In the genomic region with DNA sequence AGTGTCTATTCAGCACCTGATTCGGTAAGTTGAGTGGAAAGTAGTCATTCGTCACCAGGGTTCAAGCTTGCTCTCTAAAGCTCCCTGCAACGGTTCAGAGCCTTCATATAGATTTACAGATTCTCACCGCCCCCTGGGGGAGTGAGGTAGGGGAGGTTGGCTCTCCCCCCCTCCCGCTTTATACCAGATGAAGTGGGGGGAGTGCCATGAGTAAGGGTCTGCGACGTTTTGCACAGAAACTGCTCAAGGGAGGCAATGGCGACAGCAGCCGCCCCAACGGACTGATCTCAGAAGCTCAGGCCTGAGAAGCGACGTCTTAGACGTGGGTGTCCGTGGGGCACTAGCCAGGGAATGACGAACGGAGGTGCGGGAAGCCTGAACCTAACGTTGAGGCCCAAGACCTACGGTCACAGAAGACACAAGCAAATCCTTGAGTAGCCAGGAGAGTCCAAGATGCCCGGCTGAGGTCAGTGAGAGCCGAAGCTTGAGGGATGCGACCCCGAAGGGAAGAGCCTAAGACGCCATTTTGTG, we compare ENCODE assay signal across 8 mouse cellular contexts. TPM values are rescaled to one million over a fixed set of nuclear protein-coding genes. Genes with fewer than 3 reads are reported as not detected.
A peak's percentile ranks its signal among the peaks of the same experiment; 100 is the strongest.
DNase-seq lines count a peak whose midpoint lies in the region; ATAC-seq and TF ChIP-seq lines count a peak whose summit lies in the region.

No protein-coding gene starts in this region.

- peaks cover 23% of the 10 kb centered on the region for H3K79me2 ChIP-seq in MEL (ENCODE audit: control insufficient read depth, insufficient read depth, low read length, poor library complexity)

- no peak for TF ChIP-seq CTCF in kidney, adult 2 months (conservative IDR thresholded peaks at IDR 0.05; ENCODE audit: insufficient read depth, insufficient read length, low read depth, low read length)
- no peak for TF ChIP-seq CTCF in MEL (IDR thresholded peaks at IDR 0.05 in 2 of 3, conservative IDR thresholded peaks at IDR 0.05 in 1 of 3; ENCODE audit: control insufficient read depth in 1 of 3, insufficient read depth in 1 of 3, low read depth in 2 of 3, low read length in 3 of 3, poor library complexity in 1 of 3, severe bottlenecking in 1 of 3)

- peaks cover 12% of the 10 kb centered on the region for H3K4me1 ChIP-seq in kidney, adult 2 months (ENCODE audit: control insufficient read depth, insufficient read depth, low read length)
- peaks cover 6 to 8% of the 10 kb centered on the region in 2 experiments; a peak in 3 of 4 replicates for H3K4me1 ChIP-seq in MEL (ENCODE audit: control insufficient read depth in 1 of 2, insufficient read depth in 2 of 2, low read length in 2 of 2)
- peaks cover 3% of the 10 kb centered on the region; the same call in 1 of the 2 replicates for H3K4me1 ChIP-seq in forebrain, embryonic 14.5 days (ENCODE audit: control insufficient read depth, insufficient read depth, low read length)
- H3K4me1 ChIP-seq in liver, embryonic 16.5 days (ENCODE audit: control insufficient read depth, low read depth, low read length) = peaks cover 25% of the 10 kb centered on the region

- intact Hi-C loops in gastrocnemius, postnatal 14 days (cut with DNase I; ENCODE audit: low total_unique reads) = loop anchor here (5.0 kb wide), 2 partner anchors 82 to 142 kb away; no protein-coding TSS in a partner anchor

- no peak for TF ChIP-seq RAD21 in MEL (IDR thresholded peaks at IDR 0.05; ENCODE audit: low read depth, low read length)

- H3K4me3 ChIP-seq in kidney, adult 2 months (ENCODE audit: insufficient read depth, low read depth, low read length) = peak overlapping the region; percentile 79
- peak overlapping the region; percentile 91 to 94 for H3K4me3 ChIP-seq in MEL (ENCODE audit: control insufficient read depth in 1 of 2, insufficient read depth in 1 of 2, low read depth in 2 of 2, low read length in 2 of 2)
- peak overlapping the region; percentile 75 for H3K4me3 ChIP-seq in forebrain, embryonic 14.5 days (ENCODE audit: low read depth, low read length)
- H3K4me3 ChIP-seq in liver, embryonic 16.5 days (ENCODE audit: low read depth, low read length) = peak overlapping the region; percentile 68

- WGBS in kidney, adult 2 months = under 1% methylated on average over 24 of the region's 24 CpGs
- 1% methylated on average over 24 of the region's 24 CpGs for WGBS in forebrain, embryonic 14.5 days
- WGBS in liver, embryonic 16.5 days (ENCODE audit: insufficient replicate concordance) = under 1% methylated on average over 24 of the region's 24 CpGs

- no peaks in the 10 kb centered on the region for H3K9me3 ChIP-seq in MEL (replicated peaks; ENCODE audit: insufficient read depth, low read length)
- no peaks in the 10 kb centered on the region for H3K9me3 ChIP-seq in forebrain, embryonic 14.5 days (replicated peaks; ENCODE audit: control insufficient read depth, low read length)
- no peaks in the 10 kb centered on the region for H3K9me3 ChIP-seq in liver, embryonic 16.5 days (replicated peaks; ENCODE audit: control insufficient read depth, low read length)

- H3K9ac ChIP-seq in MEL (ENCODE audit: control insufficient read depth, low read depth, low read length, poor library complexity, severe bottlenecking) = peak overlapping the region; percentile 90
- peak overlapping the region; percentile 81 for H3K9ac ChIP-seq in forebrain, embryonic 14.5 days (ENCODE audit: low read length)
- H3K9ac ChIP-seq in liver, embryonic 16.5 days (ENCODE audit: low read depth, low read length) = peak overlapping the region; percentile 73

- peak overlapping the region; percentile 75 for H3K27ac ChIP-seq in kidney, adult 2 months (ENCODE audit: insufficient read depth, low read depth, low read length)
- H3K27ac ChIP-seq in MEL (ENCODE audit: control insufficient read depth, low read depth, low read length) = peak overlapping the region; percentile 83
- peak overlapping the region; percentile 79 for H3K27ac ChIP-seq in forebrain, embryonic 14.5 days (ENCODE audit: low read depth, low read length)
- peak overlapping the region; percentile 87 for H3K27ac ChIP-seq in liver, embryonic 16.5 days (ENCODE audit: low read length)

- no peaks in the 10 kb centered on the region for H3K36me3 ChIP-seq in kidney, adult 2 months (ENCODE audit: control insufficient read depth, insufficient read depth, low read length)
- H3K36me3 ChIP-seq in MEL (ENCODE audit: control insufficient read depth in 1 of 2, insufficient read depth in 2 of 2, low read length in 2 of 2) = peaks cover 0 to 13% of the 10 kb centered on the region in 2 experiments; a peak in 2 of 4 replicates
- H3K36me3 ChIP-seq in forebrain, embryonic 14.5 days (ENCODE audit: control insufficient read depth, insufficient read depth, low read length) = peaks cover 25% of the 10 kb centered on the region
- peaks cover 6% of the 10 kb centered on the region for H3K36me3 ChIP-seq in liver, embryonic 16.5 days (ENCODE audit: control insufficient read depth, insufficient read depth)

- H3K4me2 ChIP-seq in forebrain, embryonic 14.5 days (ENCODE audit: low read length) = peak overlapping the region; percentile 75
- H3K4me2 ChIP-seq in liver, embryonic 16.5 days (ENCODE audit: low read depth, low read length) = peak overlapping the region; percentile 80

- ATAC-seq in forebrain, embryonic 14.5 days = peak; percentile 21; the same call in 1 of the 2 replicates
- peak; percentile 7; the same call in 1 of the 2 replicates for ATAC-seq in liver, embryonic 16.5 days (ENCODE audit: low read depth)

- DNase-seq in kidney, adult 2 months = no peak
- DNase-seq in kidney, adult 9 months = no peak
- no peak for DNase-seq in MEL (ENCODE audit: low read depth, low spot score)
- DNase-seq in forebrain, embryonic 14.5 days (ENCODE audit: low spot score) = peak; percentile 34
- DNase-seq in left cerebral cortex, adult 9 months (ENCODE audit: low spot score in 2 of 2) = no peak
- no peak for DNase-seq in gastrocnemius, postnatal 14 days
- DNase-seq in retina, embryonic 14.5 days (ENCODE audit: low spot score) = no peak

- TF ChIP-seq EP300 in MEL (IDR thresholded peaks at IDR 0.05; ENCODE audit: low read depth in 1 of 2, low read length in 2 of 2) = no peak

- no peak for TF ChIP-seq POLR2A in kidney, adult 2 months (IDR thresholded peaks at IDR 0.05; ENCODE audit: low read depth, low read length)
- no peak for TF ChIP-seq POLR2A in MEL (IDR thresholded peaks at IDR 0.05; ENCODE audit: control insufficient read depth in 1 of 2, insufficient read depth in 1 of 2, low read depth in 1 of 2, low read length in 2 of 2, poor library complexity in 1 of 2)

- H3K27me3 ChIP-seq in kidney, adult 2 months (replicated peaks; ENCODE audit: control insufficient read depth, insufficient read depth, low read length) = no peaks in the 10 kb centered on the region
- H3K27me3 ChIP-seq in MEL (ENCODE audit: control insufficient read depth in 1 of 2, insufficient read depth in 2 of 2, low read length in 2 of 2) = no peaks in the 10 kb centered on the region
- H3K27me3 ChIP-seq in forebrain, embryonic 14.5 days (replicated peaks; ENCODE audit: control insufficient read depth, insufficient read depth, low read length) = no peaks in the 10 kb centered on the region
- H3K27me3 ChIP-seq in liver, embryonic 16.5 days (ENCODE audit: control insufficient read depth, insufficient read depth, low read depth, low read length) = no peaks in the 10 kb centered on the region

TF ChIP-seq in MEL, 35 proteins besides CTCF, POLR2A, EP300 and RAD21:
- TF ChIP-seq MAZ (IDR thresholded peaks at IDR 0.05; ENCODE audit: low read depth, low read length) (0 out of 2 replicates have a peak, but pooled peaks have one; percentile 2), MAFK (IDR thresholded peaks at IDR 0.05; ENCODE audit: borderline replicate concordance, low read depth, low read length) (no peak), ZNF384 (IDR thresholded peaks at IDR 0.05; ENCODE audit: low read depth, low read length) (no peak)

RNA-seq across cellular contexts. Expression of a gene that starts 0.5 kb away (rescaled TPM):
- 71.5 and 96.4 TPM in 2 replicates for polyA plus RNA-seq in kidney, adult 2 months (2012; rRNA removed)
- total RNA-seq in MEL (2012; rRNA removed) = 34.1 and 40.0 TPM in 2 replicates
- 10 to 100 TPM in 1 of 2 experiments, not detected in 1; 63.8 TPM for polyA plus RNA-seq in MEL (2012; ENCODE audit: insufficient read depth in 1 of 2, insufficient read length in 2 of 2, low read depth in 1 of 2, low replicate concordance in 2 of 2, missing spikeins in 1 of 2)
- 66.6 and 82.4 TPM in 2 replicates for polyA plus RNA-seq in forebrain, embryonic 14.5 days (2014; fragmentation: Nextera tagmentation; extraction: Ambion mirVana)
- polyA plus RNA-seq in liver, embryonic 16.5 days (2015; fragmentation: Nextera tagmentation; extraction: Ambion mirVana) = 37.9 and 42.2 TPM in 2 replicates
- total RNA-seq in gastrocnemius, postnatal 14 days (2021) = 10 to 100 TPM; 20.8 to 28.0 TPM

RNA-seq across cellular contexts. Expression of a gene that starts 28.9 kb away (rescaled TPM):
- polyA plus RNA-seq in kidney, adult 2 months (2012; rRNA removed) = 36.9 and 48.0 TPM in 2 replicates
- total RNA-seq in MEL (2012; rRNA removed) = 80.3 and 101 TPM in 2 replicates
- 100 to 1,000 TPM in 1 of 2 experiments, 10 to 100 TPM in 1; 77.9 to 127 TPM for polyA plus RNA-seq in MEL (2012; ENCODE audit: insufficient read depth in 1 of 2, insufficient read length in 2 of 2, low read depth in 1 of 2, low replicate concordance in 2 of 2, missing spikeins in 1 of 2)
- polyA plus RNA-seq in forebrain, embryonic 14.5 days (2014; fragmentation: Nextera tagmentation; extraction: Ambion mirVana) = 33.9 and 40.1 TPM in 2 replicates
- 29.7 and 31.2 TPM in 2 replicates for polyA plus RNA-seq in liver, embryonic 16.5 days (2015; fragmentation: Nextera tagmentation; extraction: Ambion mirVana)
- 10 to 100 TPM; 29.3 to 30.5 TPM for total RNA-seq in gastrocnemius, postnatal 14 days (2021)

RNA-seq across cellular contexts. Expression of a gene that starts 39.3 kb away (rescaled TPM):
- 30.9 and 34.6 TPM in 2 replicates for polyA plus RNA-seq in kidney, adult 2 months (2012; rRNA removed)
- 4.4 and 5.6 TPM in 2 replicates for total RNA-seq in MEL (2012; rRNA removed)
- 10 to 100 TPM in 1 of 2 experiments, not detected in 1; 44.1 TPM for polyA plus RNA-seq in MEL (2012; ENCODE audit: insufficient read depth in 1 of 2, insufficient read length in 2 of 2, low read depth in 1 of 2, low replicate concordance in 2 of 2, missing spikeins in 1 of 2)
- polyA plus RNA-seq in forebrain, embryonic 14.5 days (2014; fragmentation: Nextera tagmentation; extraction: Ambion mirVana) = 29.2 and 35.6 TPM in 2 replicates
- polyA plus RNA-seq in liver, embryonic 16.5 days (2015; fragmentation: Nextera tagmentation; extraction: Ambion mirVana) = 4.8 and 5.8 TPM in 2 replicates
- total RNA-seq in gastrocnemius, postnatal 14 days (2021) = 10 to 100 TPM; 14.3 to 15.3 TPM

RNA-seq across cellular contexts. Expression of a gene that starts 53.5 kb away (rescaled TPM):
- 1.2 and 8.7 TPM in 2 replicates for polyA plus RNA-seq in kidney, adult 2 months (2012; rRNA removed)
- total RNA-seq in MEL (2012; rRNA removed) = 0.04 TPM in 1 of 2 replicates, not detected in the other
- under 1 TPM in 1 of 2 experiments, not detected in 1; 0.04 TPM for polyA plus RNA-seq in MEL (2012; ENCODE audit: insufficient read depth in 1 of 2, insufficient read length in 2 of 2, low read depth in 1 of 2, low replicate concordance in 2 of 2, missing spikeins in 1 of 2)
- 0.52 and 1.2 TPM in 2 replicates for polyA plus RNA-seq in forebrain, embryonic 14.5 days (2014; fragmentation: Nextera tagmentation; extraction: Ambion mirVana)
- polyA plus RNA-seq in liver, embryonic 16.5 days (2015; fragmentation: Nextera tagmentation; extraction: Ambion mirVana) = 2.6 and 2.9 TPM in 2 replicates
- under 1 TPM in 1 of 2 experiments, not detected in 1; 0.14 TPM for total RNA-seq in gastrocnemius, postnatal 14 days (2021)
